Mouse (Mus musculus): ENCODE measurements around the gene Rab19. TPM values are rescaled to one million over a fixed set of nuclear protein-coding genes. Genes with fewer than 3 reads are reported as not detected.

Gene Rab19
- 32.8 TPM for polyA plus RNA-seq (2017; shearing (Covaris generic))

GRCm38 (mm10) chr6:39381125-39381880, at the start of gene Rab19:
Gene Rab19 (plus strand): TSS chr6:39381175.

GRCm38 (mm10) chr6:39377311-39377827, 3.6 kb upstream of the Rab19 start, which contains the start of gene Slc37a3:
Gene Slc37a3 (minus strand): TSS chr6:39377675.

GRCm38 (mm10) chr6:39419851-39420721, 39.1 kb downstream of the Rab19 start, which contains the start of gene Mkrn1:
Gene Mkrn1 (minus strand): TSS chr6:39420462.

Other genes starting within 250 kb of the Rab19 start
- gene Kdm7a, start 174.4 kb upstream of the Rab19 start, polyA plus RNA-seq (2017; shearing (Covaris generic)) = 67.2 TPM
- 74.9 TPM for gene Slc37a3, start 3.5 kb upstream of the Rab19 start, polyA plus RNA-seq (2017; shearing (Covaris generic))
- 219 TPM for gene Mkrn1, start 39.3 kb downstream of the Rab19 start, polyA plus RNA-seq (2017; shearing (Covaris generic))
- not detected for gene Dennd2a, start 176.7 kb downstream of the Rab19 start, polyA plus RNA-seq (2017; shearing (Covaris generic))
- gene Adck2, start 192.7 kb downstream of the Rab19 start, polyA plus RNA-seq (2017; shearing (Covaris generic)) = 40.0 TPM
- gene Gm42420, start 204.6 kb downstream of the Rab19 start, polyA plus RNA-seq (2017; shearing (Covaris generic)) = not detected
- 95.5 TPM for gene Ndufb2, start 211.4 kb downstream of the Rab19 start, polyA plus RNA-seq (2017; shearing (Covaris generic))